ENCODE assay signal across 42 mouse cellular contexts in genomic region chr16:38782524-38783067, GRCm38 (mm10). TPM values are rescaled to one million over a fixed set of nuclear protein-coding genes. Genes with fewer than 3 reads are reported as not detected.
DNase-seq lines count a peak whose midpoint lies in the region; ATAC-seq and TF ChIP-seq lines count a peak whose summit lies in the region.
"Had no signal": no experiment of that assay in that cellular context is flagged by ENCODE, and none has a peak within 500 bp of the region (broad histone marks: within the 10 kb centered on the region; RNA-seq: fewer than 3 reads in every experiment).

No protein-coding gene starts in this region.

- H3K9me3 ChIP-seq in forebrain, postnatal 0 days (ENCODE audit: low read length), result no peaks in the 10 kb centered on the region
- no peaks in the 10 kb centered on the region for H3K9me3 ChIP-seq in forebrain, embryonic 14.5 days (replicated peaks; ENCODE audit: control insufficient read depth, low read length)
- H3K9me3 ChIP-seq in intestine, embryonic 15.5 days, result no peaks in the 10 kb centered on the region
- H3K9me3 ChIP-seq in intestine, postnatal 0 days (ENCODE audit: control insufficient read depth), result no peaks in the 10 kb centered on the region
- H3K9me3 ChIP-seq in liver, embryonic 11.5 days (ENCODE audit: control insufficient read depth, low read length), result no peaks in the 10 kb centered on the region
- H3K9me3 ChIP-seq: forebrain, embryonic 15.5 days; heart, embryonic 13.5 days; liver, embryonic 13.5 days; megakaryocyte, embryonic 14.5 days; midbrain, embryonic 15.5 days; neural tube, embryonic 13.5 days had no signal

- H3K27ac ChIP-seq in forebrain, postnatal 0 days (ENCODE audit: low read depth, low read length), result no peak overlapping the region
- H3K27ac ChIP-seq in forebrain, embryonic 14.5 days (ENCODE audit: low read depth, low read length), result no peak overlapping the region
- H3K27ac ChIP-seq in intestine, embryonic 15.5 days, result no peak overlapping the region
- no peak overlapping the region for H3K27ac ChIP-seq in intestine, postnatal 0 days (ENCODE audit: low read depth, low read length)
- no peak overlapping the region for H3K27ac ChIP-seq in liver, embryonic 11.5 days (ENCODE audit: low read depth, low read length)
- H3K27ac ChIP-seq: forebrain, embryonic 15.5 days; gastrocnemius, adult 2 months; heart, adult 2 months; heart, embryonic 13.5 days; kidney, postnatal 0 days; liver, embryonic 13.5 days; midbrain, embryonic 15.5 days; neural tube, embryonic 13.5 days; stomach, postnatal 0 days had no signal

- no peak overlapping the region for H3K4me3 ChIP-seq in forebrain, postnatal 0 days (ENCODE audit: low read depth, low read length)
- H3K4me3 ChIP-seq in forebrain, embryonic 14.5 days (ENCODE audit: low read depth, low read length), result no peak overlapping the region
- H3K4me3 ChIP-seq in intestine, embryonic 15.5 days (replicated peaks), result no peak overlapping the region
- no peak overlapping the region for H3K4me3 ChIP-seq in intestine, postnatal 0 days (ENCODE audit: low read depth, low read length)
- no peak overlapping the region for H3K4me3 ChIP-seq in liver, embryonic 11.5 days (ENCODE audit: low read depth, low read length)
- H3K4me3 ChIP-seq: forebrain, embryonic 15.5 days; gastrocnemius, adult 2 months; heart, adult 2 months; heart, embryonic 13.5 days; liver, embryonic 13.5 days; megakaryocyte, embryonic 14.5 days; midbrain, embryonic 15.5 days; myocyte; neural tube, embryonic 13.5 days had no signal

- peak; percentile 53; the same call in 1 of the 2 replicates for ATAC-seq in forebrain, postnatal 0 days
- ATAC-seq in forebrain, embryonic 14.5 days, result no peak
- ATAC-seq in intestine, embryonic 15.5 days, result peak; percentile 61
- ATAC-seq in intestine, postnatal 0 days, result no peak
- no peak for ATAC-seq in liver, embryonic 11.5 days (replicated peaks; ENCODE audit: low FRiP score)
- ATAC-seq: CD4-positive, CD25-positive, alpha-beta regulatory T cell, adult 4 months; forebrain, embryonic 15.5 days; inflammation-experienced regulatory T-cells, adult 6 months; lung, postnatal 0 days; midbrain, embryonic 15.5 days had no signal

- no peaks in the 10 kb centered on the region for H3K4me1 ChIP-seq in forebrain, postnatal 0 days (ENCODE audit: insufficient read depth)
- no peaks in the 10 kb centered on the region for H3K4me1 ChIP-seq in forebrain, embryonic 14.5 days (ENCODE audit: control insufficient read depth, insufficient read depth, low read length)
- H3K4me1 ChIP-seq in intestine, embryonic 15.5 days (replicated peaks), result no peaks in the 10 kb centered on the region
- no peaks in the 10 kb centered on the region; the same call in 1 of the 2 replicates for H3K4me1 ChIP-seq in intestine, postnatal 0 days (replicated peaks; ENCODE audit: control insufficient read depth, insufficient read depth, low read length)
- no peaks in the 10 kb centered on the region for H3K4me1 ChIP-seq in liver, embryonic 11.5 days (replicated peaks; ENCODE audit: control insufficient read depth, insufficient read depth, low read length)
- H3K4me1 ChIP-seq: forebrain, embryonic 15.5 days; liver, embryonic 13.5 days; megakaryocyte, embryonic 14.5 days; midbrain, embryonic 15.5 days had no signal

- no peak for TF ChIP-seq CTCF in forebrain, postnatal 0 days (IDR thresholded peaks at IDR 0.05; ENCODE audit: low read depth)
- no peak for TF ChIP-seq CTCF in intestine, postnatal 0 days (IDR thresholded peaks at IDR 0.05; ENCODE audit: low read depth)

- peak; percentile 9 for DNase-seq in forebrain, postnatal 0 days
- no peak for DNase-seq in forebrain, embryonic 14.5 days (ENCODE audit: low spot score)
- peak; percentile 9 for DNase-seq in urinary bladder, adult 2 months (ENCODE audit: low spot score)
- DNase-seq in urinary bladder, adult 18-20 months (ENCODE audit: low spot score in 2 of 2), result no peak
- no peak for DNase-seq in liver, embryonic 11.5 days (ENCODE audit: low spot score)
- DNase-seq: adrenal gland, postnatal 25 days; cerebellum, adult 2 months; cerebellum, postnatal 14 days; gastrocnemius, adult 2 months; gastrocnemius, postnatal 36 days; heart, adult 2 months; heart, postnatal 10 days; kidney, adult 8-10 months; kidney, postnatal 4 days; layer of hippocampus, postnatal 36 days; left cerebral cortex, postnatal 4 days; liver, embryonic 13.5 days; lung, adult 18-20 months; lung, postnatal 4 days; right cerebral cortex, adult 18-20 months; thymus, adult 18-20 months; thymus, postnatal 25 days had no signal

- no peaks in the 10 kb centered on the region for H3K27me3 ChIP-seq in forebrain, postnatal 0 days (ENCODE audit: insufficient read depth, low read length)
- no peaks in the 10 kb centered on the region for H3K27me3 ChIP-seq in forebrain, embryonic 14.5 days (replicated peaks; ENCODE audit: control insufficient read depth, insufficient read depth, low read length)
- H3K27me3 ChIP-seq in intestine, embryonic 15.5 days (replicated peaks), result no peaks in the 10 kb centered on the region
- 0 out of 2 replicates have a peak, but pooled peaks cover 2% of the 10 kb centered on the region for H3K27me3 ChIP-seq in intestine, postnatal 0 days (replicated peaks; ENCODE audit: control insufficient read depth, insufficient read depth, low read length)
- no peaks in the 10 kb centered on the region; the same call in 1 of the 2 replicates for H3K27me3 ChIP-seq in liver, embryonic 11.5 days (replicated peaks; ENCODE audit: control insufficient read depth, insufficient read depth, low read length)
- H3K27me3 ChIP-seq: forebrain, embryonic 15.5 days; heart, embryonic 13.5 days; midbrain, embryonic 15.5 days; neural tube, embryonic 13.5 days had no signal

- H3K4me2 ChIP-seq in forebrain, postnatal 0 days (ENCODE audit: low read depth), result no peak overlapping the region
- H3K4me2 ChIP-seq in forebrain, embryonic 14.5 days (ENCODE audit: low read length), result no peak overlapping the region
- no peak overlapping the region for H3K4me2 ChIP-seq in intestine, embryonic 15.5 days (replicated peaks)
- H3K4me2 ChIP-seq in intestine, postnatal 0 days (replicated peaks; ENCODE audit: low read depth), result no peak overlapping the region
- no peak overlapping the region for H3K4me2 ChIP-seq in liver, embryonic 11.5 days
- H3K4me2 ChIP-seq: forebrain, embryonic 15.5 days; heart, embryonic 13.5 days; liver, embryonic 13.5 days; midbrain, embryonic 15.5 days; neural tube, embryonic 13.5 days had no signal

- H3K36me3 ChIP-seq in forebrain, postnatal 0 days (ENCODE audit: insufficient read depth), result no peaks in the 10 kb centered on the region
- H3K36me3 ChIP-seq in forebrain, embryonic 14.5 days (ENCODE audit: control insufficient read depth, insufficient read depth, low read length), result no peaks in the 10 kb centered on the region
- no peaks in the 10 kb centered on the region for H3K36me3 ChIP-seq in intestine, embryonic 15.5 days
- H3K36me3 ChIP-seq in intestine, postnatal 0 days (ENCODE audit: control insufficient read depth, insufficient read depth), result no peaks in the 10 kb centered on the region
- no peaks in the 10 kb centered on the region for H3K36me3 ChIP-seq in liver, embryonic 11.5 days (ENCODE audit: control insufficient read depth, insufficient read depth, low read length)
- H3K36me3 ChIP-seq: forebrain, embryonic 15.5 days; heart, embryonic 13.5 days; liver, embryonic 13.5 days; midbrain, embryonic 15.5 days; neural tube, embryonic 13.5 days had no signal

- H3K9ac ChIP-seq in forebrain, postnatal 0 days, result no peak overlapping the region
- H3K9ac ChIP-seq in forebrain, embryonic 14.5 days (ENCODE audit: low read length), result no peak overlapping the region
- no peak overlapping the region for H3K9ac ChIP-seq in intestine, embryonic 15.5 days
- H3K9ac ChIP-seq in intestine, postnatal 0 days (ENCODE audit: low read depth, low read length), result no peak overlapping the region
- H3K9ac ChIP-seq in liver, embryonic 11.5 days (ENCODE audit: low read depth, low read length), result no peak overlapping the region
- H3K9ac ChIP-seq: forebrain, embryonic 15.5 days; heart, embryonic 13.5 days; liver, embryonic 13.5 days; midbrain, embryonic 15.5 days; neural tube, embryonic 13.5 days had no signal

- WGBS in forebrain, postnatal 0 days, result 70% methylated on average over 2 of the region's 2 CpGs
- 70% methylated on average over 2 of the region's 2 CpGs for WGBS in forebrain, embryonic 14.5 days
- 48% methylated on average over 2 of the region's 2 CpGs for WGBS in intestine, embryonic 15.5 days
- WGBS in intestine, postnatal 0 days, result 52% methylated on average over 2 of the region's 2 CpGs
- 45% methylated on average over 2 of the region's 2 CpGs for WGBS in liver, embryonic 11.5 days

RNA-seq across cellular contexts. Expression of gene Upk1b, which starts 17.5 kb away (rescaled TPM):
- total RNA-seq in forebrain, postnatal 0 days (2014; rRNA removed), result 0.15 and 1.3 TPM in 2 replicates
- polyA plus RNA-seq in forebrain, postnatal 0 days (2015; fragmentation: Nextera tagmentation; extraction: Ambion mirVana), result 0.57 and 0.62 TPM in 2 replicates
- 0.22 TPM in 1 of 2 replicates, not detected in the other for polyA plus RNA-seq in forebrain, embryonic 14.5 days (2014; fragmentation: Nextera tagmentation; extraction: Ambion mirVana)
- polyA plus RNA-seq in intestine, embryonic 15.5 days (2015; fragmentation: Nextera tagmentation; extraction: Ambion mirVana), result 14.4 and 16.8 TPM in 2 replicates
- 12.3 and 12.7 TPM in 2 replicates for polyA plus RNA-seq in intestine, postnatal 0 days (2015; fragmentation: Nextera tagmentation; extraction: Ambion mirVana)
- polyA plus RNA-seq in urinary bladder, adult 2 months (2012; rRNA removed), result 1,242 and 1,579 TPM in 2 replicates
- 5.3 and 6.5 TPM in 2 replicates for polyA plus RNA-seq in liver, embryonic 11.5 days (2014; fragmentation: Nextera tagmentation; extraction: Ambion mirVana)
- total RNA-seq: gastrocnemius, adult 2 months; gastrocnemius, postnatal 36 days; hematopoietic stem cell, adult 5-6 weeks had no signal
- polyA plus RNA-seq: CD4-positive, CD25-positive, alpha-beta regulatory T cell, adult 4 months; forebrain, embryonic 15.5 days; inflammation-experienced regulatory T-cells, adult 6 months had no signal

RNA-seq across cellular contexts. Expression of gene B4galt4, which starts 40.5 kb away (rescaled TPM):
- total RNA-seq in forebrain, postnatal 0 days (2014; rRNA removed), result 25.0 and 32.9 TPM in 2 replicates
- 26.6 and 27.3 TPM in 2 replicates for polyA plus RNA-seq in forebrain, postnatal 0 days (2015; fragmentation: Nextera tagmentation; extraction: Ambion mirVana)
- 29.5 and 31.7 TPM in 2 replicates for polyA plus RNA-seq in forebrain, embryonic 14.5 days (2014; fragmentation: Nextera tagmentation; extraction: Ambion mirVana)
- 21.5 and 22.1 TPM in 2 replicates for polyA plus RNA-seq in intestine, embryonic 15.5 days (2015; fragmentation: Nextera tagmentation; extraction: Ambion mirVana)
- 21.2 and 23.5 TPM in 2 replicates for polyA plus RNA-seq in intestine, postnatal 0 days (2015; fragmentation: Nextera tagmentation; extraction: Ambion mirVana)
- polyA plus RNA-seq in urinary bladder, adult 2 months (2012; rRNA removed), result 16.6 and 17.2 TPM in 2 replicates
- polyA plus RNA-seq in liver, embryonic 11.5 days (2014; fragmentation: Nextera tagmentation; extraction: Ambion mirVana), result 9.6 and 10.2 TPM in 2 replicates

RNA-seq across cellular contexts. Expression of gene 4930435E12Rik, which starts 46.0 kb away (rescaled TPM):
- not detected in 2 replicates for total RNA-seq in forebrain, postnatal 0 days (2014; rRNA removed)
- polyA plus RNA-seq in forebrain, postnatal 0 days (2015; fragmentation: Nextera tagmentation; extraction: Ambion mirVana), result not detected in 2 replicates
- not detected in 2 replicates for polyA plus RNA-seq in forebrain, embryonic 14.5 days (2014; fragmentation: Nextera tagmentation; extraction: Ambion mirVana)
- not detected in 2 replicates for polyA plus RNA-seq in intestine, embryonic 15.5 days (2015; fragmentation: Nextera tagmentation; extraction: Ambion mirVana)
- not detected in 2 replicates for polyA plus RNA-seq in intestine, postnatal 0 days (2015; fragmentation: Nextera tagmentation; extraction: Ambion mirVana)
- polyA plus RNA-seq in urinary bladder, adult 2 months (2012; rRNA removed), result not detected in 2 replicates
- not detected in 2 replicates for polyA plus RNA-seq in liver, embryonic 11.5 days (2014; fragmentation: Nextera tagmentation; extraction: Ambion mirVana)
- total RNA-seq: adrenal gland, adult 18-20 months; adrenal gland, postnatal 25 days; gastrocnemius, adult 2 months; gastrocnemius, postnatal 36 days; heart, adult 2 months; heart, postnatal 10 days; hematopoietic stem cell, adult 5-6 weeks; layer of hippocampus, adult 8-10 months; layer of hippocampus, postnatal 36 days; left cerebral cortex, postnatal 4 days had no signal
- polyA plus RNA-seq: CD4-positive, CD25-positive, alpha-beta regulatory T cell, adult 4 months; cerebellum, adult 2 months; cortical plate, adult 2 months; embryonic facial prominence, embryonic 11.5 days; forebrain, embryonic 15.5 days; heart, adult 2 months; heart, embryonic 13.5 days; inflammation-experienced regulatory T-cells, adult 6 months; kidney, postnatal 0 days; limb, embryonic 14.5 days; liver, embryonic 13.5 days; lung, postnatal 0 days; midbrain, embryonic 15.5 days; myocyte; neural tube, embryonic 13.5 days; spleen, adult 2 months; stomach, postnatal 0 days had no signal

Comparison
In these comparisons a context has a peak if more than half of its experiments do, and no peak if none do; other contexts are left out.
1. ATAC-seq: peak in forebrain, postnatal 0 days (single experiment) and intestine, embryonic 15.5 days (single experiment); none in forebrain, embryonic 14.5 days (single experiment), intestine, postnatal 0 days (single experiment) and liver, embryonic 11.5 days (single experiment).
2. DNase-seq: peak in forebrain, postnatal 0 days (single experiment) and urinary bladder, adult 2 months (single experiment); none in forebrain, embryonic 14.5 days (single experiment), urinary bladder, adult 18-20 months (0 of 2) and liver, embryonic 11.5 days (single experiment).
3. RNA of gene Upk1b, which starts 17.5 kb away (polyA plus RNA-seq): 1,242 to 1,579 TPM in urinary bladder, adult 2 months; 14.4 to 16.8 TPM in intestine, embryonic 15.5 days, 12.3 to 12.7 TPM in intestine, postnatal 0 days, 5.3 to 6.5 TPM in liver, embryonic 11.5 days, 0.57 to 0.62 TPM in forebrain, postnatal 0 days and 0.22 TPM in forebrain, embryonic 14.5 days; every median in the first group is over 10 times any median in the second.